Mouse (Mus musculus) lung, embryonic 16.5 days (tissue): ENCODE data around the gene Slc35a1. TPM values are rescaled to one million over a fixed set of nuclear protein-coding genes. Genes with fewer than 3 reads are reported as not detected.

Experiments
- ATAC-seq: fragments of 200-750 bp; cut with Nextera tagmentation; 2 replicates; pipeline ENCODE4 v1.8.0; 2017; ENCODE audit warnings: low read depth, mild to moderate bottlenecking, moderate library complexity
- H3K27ac ChIP-seq: fragments of 300-500 bp; sonication (generic); 2 replicates; pipeline ENCODE4 v1.5.1; 2014; ENCODE audit warnings: mild to moderate bottlenecking, control low read depth, low read length
- H3K27me3 ChIP-seq: fragments of 300-500 bp; sonication (generic); 2 replicates; pipeline ENCODE4 v1.6.1; 2014; ENCODE audit warnings: low read depth, low read length, mixed read lengths; ENCODE audit not compliant: control insufficient read depth, insufficient read depth
- H3K36me3 ChIP-seq: fragments of 300-500 bp; sonication (generic); 2 replicates; pipeline ENCODE4 v1.6.1; 2014; ENCODE audit warnings: low read length; ENCODE audit not compliant: control insufficient read depth, insufficient read depth
- H3K4me1 ChIP-seq: fragments of 300-500 bp; sonication (generic); replicated peaks from 2 replicates; pipeline ENCODE4 v1.6.1; 2014; ENCODE audit warnings: low read length, mixed read lengths; ENCODE audit not compliant: control insufficient read depth, insufficient read depth
- H3K4me2 ChIP-seq: fragments of 300-500 bp; sonication (generic); 2 replicates; pipeline ENCODE4 v1.6.1; 2014; ENCODE audit warnings: low read depth, low read length, control low read depth
- H3K4me3 ChIP-seq: fragments of 300-500 bp; sonication (generic); 2 replicates; pipeline ENCODE4 v1.5.1; 2014; ENCODE audit warnings: mild to moderate bottlenecking, low read length, control low read depth
- H3K9ac ChIP-seq: fragments of 300-500 bp; sonication (generic); 2 replicates; pipeline ENCODE4 v1.6.1; 2014; ENCODE audit warnings: low read length, control low read depth
- H3K9me3 ChIP-seq: fragments of 300-500 bp; sonication (generic); 2 replicates; pipeline ENCODE4 v1.6.1; 2016; ENCODE audit warnings: low read length; ENCODE audit not compliant: control insufficient read depth
- WGBS: fragments of 180-500 bp; shearing (Covaris S2); extraction: QIAGEN DNeasy Blood & Tissue Kit; methylation state at CpG from one replicate; pipeline ENCODE4 v1.1.7; 2014; 5-methylcytosine and 5-hydroxymethylcytosine counted together
- polyA plus RNA-seq: library from polyadenylated mRNA; unstranded; fragments of >200 nt; fragmentation: Nextera tagmentation; extraction: Ambion mirVana; gene quantifications from 2 replicates; pipeline ENCODE4 v1.2.1, GENCODE M21; 2015

Gene Slc35a1
- polyA plus RNA-seq, 1 experiment from 2014 or later, result 55.2 TPM

DNA sequence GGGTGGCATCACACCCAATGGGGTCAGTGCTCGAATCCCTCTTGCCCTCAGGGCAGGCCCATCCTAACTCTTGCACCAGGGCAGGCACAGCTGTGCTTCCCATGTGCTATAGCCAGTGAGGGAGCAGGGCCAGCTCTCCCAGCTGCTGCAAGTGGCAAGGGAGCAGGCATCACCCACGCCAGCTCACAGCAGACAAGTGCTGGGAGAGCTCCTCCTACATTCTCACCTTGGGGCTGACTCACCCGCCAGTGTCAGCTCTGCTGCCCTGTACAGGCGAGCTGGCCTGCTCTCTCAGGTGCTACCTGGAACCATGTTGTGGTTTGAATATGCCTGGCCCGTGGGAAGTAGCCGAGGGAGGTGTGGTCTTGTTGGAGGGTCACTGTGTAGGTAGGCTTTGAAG lies 25.3 kb downstream of the Slc35a1 start:
- no peak overlapping the region for H3K4me3 ChIP-seq
- no peaks in the 10 kb centered on the region for H3K9me3 ChIP-seq
- 75% methylated on average over 6 of the region's 6 CpGs for WGBS
- no peak for ATAC-seq
- no peak overlapping the region for H3K27ac ChIP-seq
- peaks cover 43% of the 10 kb centered on the region for H3K36me3 ChIP-seq
- no peak overlapping the region for H3K9ac ChIP-seq
- H3K27me3 ChIP-seq, result no peaks in the 10 kb centered on the region
- H3K4me1 ChIP-seq, result no peaks in the 10 kb centered on the region
- H3K4me2 ChIP-seq, result no peak overlapping the region

GRCm38 (mm10) chr4:34661514-34661913 lies 25.7 kb downstream of the Slc35a1 start:
- Histone ChIP-seq H3K4me1 (no peaks in the 10 kb centered on the region), H3K9ac (no peak overlapping the region), H3K27me3 (no peaks in the 10 kb centered on the region), H3K4me2 (no peak overlapping the region), H3K27ac (no peak overlapping the region), H3K36me3 (peaks cover 44% of the 10 kb centered on the region), H3K9me3 (no peaks in the 10 kb centered on the region), H3K4me3 (no peak overlapping the region)
- 87% methylated on average over 2 of the region's 2 CpGs for whole genome bisulfite sequencing
- no peak for ATAC-seq

GRCm38 (mm10) chr4:34659012-34659411 lies 28.2 kb downstream of the Slc35a1 start:
- WGBS, result 91% methylated on average over 2 of the region's 2 CpGs
- no peak overlapping the region for H3K9ac ChIP-seq
- no peaks in the 10 kb centered on the region for H3K4me1 ChIP-seq
- ATAC-seq, result no peak
- no peak overlapping the region for H3K4me2 ChIP-seq
- H3K27ac ChIP-seq, result no peak overlapping the region
- H3K36me3 ChIP-seq, result peaks cover 41% of the 10 kb centered on the region
- no peak overlapping the region for H3K4me3 ChIP-seq
- H3K27me3 ChIP-seq, result no peaks in the 10 kb centered on the region
- no peaks in the 10 kb centered on the region for H3K9me3 ChIP-seq

GRCm38 (mm10) chr4:34656101-34656500 lies 31.1 kb downstream of the Slc35a1 start:
- Histone ChIP-seq H3K36me3 (peaks cover 29% of the 10 kb centered on the region), H3K9ac (no peak overlapping the region), H3K4me1 (no peaks in the 10 kb centered on the region), H3K27me3 (no peaks in the 10 kb centered on the region), H3K9me3 (no peaks in the 10 kb centered on the region), H3K4me3 (no peak overlapping the region), H3K4me2 (no peak overlapping the region), H3K27ac (no peak overlapping the region)
- 88% methylated on average over 10 of the region's 10 CpGs for WGBS
- ATAC-seq, result no peak

GRCm38 (mm10) chr4:34653179-34653578 lies 34.1 kb downstream of the Slc35a1 start:
- Histone ChIP-seq H3K9me3 (no peaks in the 10 kb centered on the region), H3K9ac (no peak overlapping the region), H3K4me1 (no peaks in the 10 kb centered on the region), H3K27me3 (no peaks in the 10 kb centered on the region), H3K27ac (no peak overlapping the region), H3K4me2 (no peak overlapping the region), H3K4me3 (no peak overlapping the region), H3K36me3 (peaks cover 14% of the 10 kb centered on the region)
- 91% methylated on average over 7 of the region's 7 CpGs for WGBS
- ATAC-seq, result no peak

GRCm38 (mm10) chr4:34644779-34645178 lies 42.5 kb downstream of the Slc35a1 start:
- peaks cover 29% of the 10 kb centered on the region for H3K36me3 ChIP-seq
- H3K9ac ChIP-seq, result no peak overlapping the region
- H3K27ac ChIP-seq, result peak overlapping the region; percentile 44; the same call in 1 of the 2 replicates
- no peaks in the 10 kb centered on the region; the same call in 1 of the 2 replicates for H3K4me1 ChIP-seq
- H3K4me2 ChIP-seq, result 0 out of 2 replicates have a peak overlapping the region, but pooled peaks have one; percentile 7
- no peaks in the 10 kb centered on the region for H3K9me3 ChIP-seq
- peak; percentile 60; the same call in 1 of the 2 replicates for ATAC-seq
- H3K27me3 ChIP-seq, result no peaks in the 10 kb centered on the region
- no peak overlapping the region for H3K4me3 ChIP-seq

DNA sequence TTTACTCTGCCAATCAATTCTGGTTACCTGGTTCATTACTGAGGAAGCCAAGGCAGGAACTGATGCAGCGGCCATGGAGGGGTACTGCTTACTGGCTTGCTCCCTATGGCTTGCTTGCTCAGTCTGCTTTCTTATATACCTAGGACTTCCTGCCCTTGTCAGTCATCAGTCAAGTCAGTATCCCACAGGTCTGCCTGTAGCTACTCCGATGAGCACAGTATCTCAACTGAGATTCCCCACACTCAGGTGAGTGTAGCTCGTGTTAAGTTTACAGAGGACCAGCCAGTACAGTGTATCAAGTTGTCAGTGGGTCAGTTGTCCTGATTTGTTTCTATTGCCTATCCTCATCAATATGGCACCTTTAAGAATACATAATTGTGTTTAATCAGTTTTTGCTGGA lies 46.5 kb downstream of the Slc35a1 start:
- no peak for ATAC-seq
- H3K9ac ChIP-seq, result no peak overlapping the region
- peaks cover 17% of the 10 kb centered on the region for H3K36me3 ChIP-seq
- H3K27ac ChIP-seq, result no peak overlapping the region
- no peaks in the 10 kb centered on the region for H3K9me3 ChIP-seq
- H3K27me3 ChIP-seq, result no peaks in the 10 kb centered on the region
- no peak overlapping the region for H3K4me2 ChIP-seq
- no peaks in the 10 kb centered on the region; the same call in 1 of the 2 replicates for H3K4me1 ChIP-seq
- WGBS, result 95% methylated on average over 3 of the region's 3 CpGs
- H3K4me3 ChIP-seq, result no peak overlapping the region

- H3K4me3 ChIP-seq, result no peak overlapping the region
- no peak overlapping the region for H3K4me2 ChIP-seq
These were observed 47.4 kb downstream of the Slc35a1 start for GRCm38 (mm10) chr4:34639745-34640364.

DNA sequence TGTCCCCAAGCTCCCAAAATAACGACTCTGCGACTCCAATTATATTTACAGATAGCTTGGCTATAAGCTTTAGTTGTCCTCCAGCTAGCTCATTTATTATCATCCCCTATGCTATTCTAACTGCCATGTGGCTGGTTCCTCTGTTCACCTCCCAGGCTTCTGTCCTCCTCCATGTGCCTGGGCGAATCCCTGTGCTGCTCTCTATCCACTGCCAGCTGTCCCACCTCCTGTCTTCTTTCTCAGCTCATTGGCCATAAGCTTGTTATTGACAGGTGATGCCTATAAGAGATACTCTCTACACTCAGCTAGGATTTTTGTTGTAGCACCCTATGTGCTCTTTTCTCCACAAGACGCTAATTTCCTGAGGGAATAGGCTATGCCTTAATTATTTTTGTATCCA lies 49.4 kb downstream of the Slc35a1 start:
- Histone ChIP-seq H3K27ac (no peak overlapping the region), H3K4me3 (no peak overlapping the region), H3K4me2 (no peak overlapping the region), H3K36me3 (peaks cover 19% of the 10 kb centered on the region), H3K4me1 (no peaks in the 10 kb centered on the region), H3K27me3 (no peaks in the 10 kb centered on the region), H3K9ac (no peak overlapping the region), H3K9me3 (no peaks in the 10 kb centered on the region)
- WGBS, result 89% methylated on average over 4 of the region's 4 CpGs
- no peak for ATAC-seq

More at GRCm38 (mm10) chr4:34639745-34640364, 47.4 kb downstream of the Slc35a1 start:
- Histone ChIP-seq H3K9me3 (no peaks in the 10 kb centered on the region), H3K27ac (no peak overlapping the region), H3K36me3 (peaks cover 17% of the 10 kb centered on the region), H3K9ac (no peak overlapping the region), H3K4me1 (no peaks in the 10 kb centered on the region), H3K27me3 (no peaks in the 10 kb centered on the region)
- WGBS, result 81% methylated on average over 5 of the region's 5 CpGs
- no peak for ATAC-seq
